Mouse (Mus musculus): ENCODE data around the gene Dolk. TPM values are rescaled to one million over a fixed set of nuclear protein-coding genes. Genes with fewer than 3 reads are reported as not detected.
A peak's percentile ranks its signal among the peaks of the same experiment; 100 is the strongest.

Gene Dolk
- 11.5 and 12.4 TPM in 2 replicates for polyA plus RNA-seq (2012; ENCODE audit: insufficient read depth, insufficient read length, missing spikeins)

DNA sequence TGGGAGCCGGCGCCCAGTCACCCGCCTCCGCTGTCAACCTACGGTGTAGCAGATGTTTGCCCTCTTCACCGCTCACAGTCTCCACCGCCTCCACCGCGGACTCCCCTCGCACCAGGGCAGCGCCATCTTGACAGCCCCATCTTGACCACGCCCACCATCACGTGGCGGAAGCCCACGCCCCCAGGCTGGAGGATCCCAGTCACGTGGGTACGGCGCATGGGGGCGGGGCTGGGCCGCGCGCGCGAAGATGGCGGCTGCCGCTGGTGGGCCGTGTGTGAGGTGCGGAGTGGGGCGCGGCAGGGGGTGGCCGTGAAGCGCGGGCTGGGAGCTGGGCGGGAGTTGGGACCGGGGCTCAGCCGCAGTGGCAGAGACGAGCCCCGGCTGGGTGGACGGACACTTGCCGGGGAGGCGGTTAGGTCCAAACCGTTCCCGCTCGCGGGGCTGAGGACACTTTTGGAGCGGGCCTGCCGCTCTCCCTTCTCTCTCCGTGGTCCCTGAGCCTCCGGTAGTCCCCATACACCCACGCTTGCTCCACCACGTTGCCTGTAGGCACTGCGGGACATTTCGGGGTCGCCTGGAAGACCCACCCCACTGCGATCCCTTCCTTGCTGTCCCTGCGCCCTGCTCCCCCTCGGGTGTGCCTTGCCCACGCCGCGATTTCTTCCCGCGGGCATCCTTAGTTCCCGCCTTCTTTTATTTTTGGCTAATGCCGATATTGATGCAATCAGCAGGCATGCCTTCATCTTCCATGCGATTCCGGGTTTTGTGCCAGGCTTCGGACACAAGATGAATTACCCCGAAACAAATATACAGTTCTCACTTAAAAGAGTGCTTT lies at the start of gene Dolk, which contains the start of gene Nup188:
Gene Dolk (minus strand): TSS at position 143 of the 835 bp plus-strand sequence.
Gene Nup188 (plus strand): TSS at position 206 of the 835 bp plus-strand sequence.
- Histone ChIP-seq H3K4me3 (ENCODE audit: insufficient read depth, low read length) (peak within 1 kb of the TSS; percentile 87), H3K27ac (ENCODE audit: insufficient read depth, low read depth, low read length) (peak within 1 kb of the TSS; percentile 50), H3K4me1 (ENCODE audit: control insufficient read depth, insufficient read depth, low read length) (peaks cover 13% of the 10 kb centered on the region)
- TF ChIP-seq CTCF (IDR thresholded peaks at IDR 0.05; ENCODE audit: low read depth, low read length) (no peak), POLR2A (IDR thresholded peaks at IDR 0.05; ENCODE audit: borderline replicate concordance, low read depth, low read length) (no peak)

DNA sequence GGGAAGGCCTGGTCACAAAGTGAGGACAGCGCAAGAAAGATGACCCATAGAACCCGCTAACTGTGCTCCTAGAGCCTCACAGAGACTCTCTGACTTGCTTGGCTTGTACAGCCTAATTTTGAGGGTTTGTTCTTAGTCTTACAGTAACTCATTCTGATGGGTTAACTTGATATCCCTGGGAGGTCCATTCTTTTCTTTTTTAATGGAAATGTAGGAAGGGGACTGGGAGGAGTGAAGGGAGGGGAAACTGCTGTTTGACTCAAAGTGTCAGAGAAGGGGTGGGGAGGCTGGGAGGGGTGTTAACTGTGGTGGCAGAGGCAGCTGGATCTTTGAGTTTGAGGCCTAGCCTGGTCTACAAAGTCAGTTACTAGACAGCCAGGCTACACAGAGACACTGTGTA lies 49.2 kb upstream of the Dolk start:
- H3K4me1 ChIP-seq (ENCODE audit: control insufficient read depth, insufficient read depth, low read length), result no peaks in the 10 kb centered on the region
- no peak overlapping the region for H3K4me3 ChIP-seq (ENCODE audit: insufficient read depth, low read length)
- TF ChIP-seq CTCF (IDR thresholded peaks at IDR 0.05; ENCODE audit: low read depth, low read length) (no peak), POLR2A (IDR thresholded peaks at IDR 0.05; ENCODE audit: borderline replicate concordance, low read depth, low read length) (no peak)
- H3K27ac ChIP-seq (ENCODE audit: insufficient read depth, low read depth, low read length), result no peak overlapping the region

DNA sequence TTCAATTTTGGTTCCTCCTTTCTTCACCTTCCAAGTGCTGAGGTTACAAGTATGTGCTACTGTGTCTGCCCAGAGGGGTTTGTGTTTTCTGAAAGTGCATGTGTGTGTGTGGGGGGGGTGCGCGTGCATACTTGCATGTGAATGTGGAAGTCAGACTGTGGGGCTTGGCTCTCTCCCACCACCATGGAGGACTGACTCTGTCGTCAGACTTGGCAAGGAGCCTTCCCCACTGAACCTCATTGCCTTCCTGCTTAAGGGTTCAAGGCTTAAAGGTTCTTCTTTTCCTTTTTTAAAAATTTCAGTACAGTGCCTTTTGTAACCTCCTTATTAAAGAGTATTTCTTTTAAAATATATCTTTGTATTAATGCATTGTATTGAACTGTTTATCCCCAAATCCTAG lies 42.7 kb upstream of the Dolk start:
- Histone ChIP-seq H3K27ac (ENCODE audit: insufficient read depth, low read depth, low read length) (no peak overlapping the region), H3K4me3 (ENCODE audit: insufficient read depth, low read length) (no peak overlapping the region), H3K4me1 (ENCODE audit: control insufficient read depth, insufficient read depth, low read length) (no peaks in the 10 kb centered on the region)
- no peak for TF ChIP-seq CTCF (IDR thresholded peaks at IDR 0.05; ENCODE audit: low read depth, low read length)
- TF ChIP-seq POLR2A (IDR thresholded peaks at IDR 0.05; ENCODE audit: borderline replicate concordance, low read depth, low read length), result no peak

DNA sequence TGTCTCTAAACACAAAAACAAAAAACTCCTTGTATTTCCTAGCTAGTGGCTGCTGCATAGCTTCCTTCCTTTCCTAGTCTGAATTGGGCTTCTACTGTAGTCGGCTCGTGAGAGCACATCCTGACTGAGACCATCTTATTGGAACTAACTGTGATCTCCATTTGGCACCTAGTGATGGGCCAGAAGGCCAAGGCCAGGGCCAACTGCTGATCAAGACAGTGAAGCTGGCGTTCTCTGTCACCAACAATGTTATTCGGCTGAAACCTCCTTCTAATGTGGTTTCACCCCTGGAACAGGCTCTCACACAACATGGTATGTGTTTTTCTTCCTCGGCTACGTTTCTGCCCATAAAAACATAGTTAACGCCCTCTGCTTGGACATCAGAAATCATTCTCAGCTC lies 41.1 kb upstream of the Dolk start:
- Histone ChIP-seq H3K27ac (ENCODE audit: insufficient read depth, low read depth, low read length) (no peak overlapping the region), H3K4me1 (ENCODE audit: control insufficient read depth, insufficient read depth, low read length) (no peaks in the 10 kb centered on the region), H3K4me3 (ENCODE audit: insufficient read depth, low read length) (no peak overlapping the region)
- no peak for TF ChIP-seq CTCF (IDR thresholded peaks at IDR 0.05; ENCODE audit: low read depth, low read length)
- no peak for TF ChIP-seq POLR2A (IDR thresholded peaks at IDR 0.05; ENCODE audit: borderline replicate concordance, low read depth, low read length)

DNA sequence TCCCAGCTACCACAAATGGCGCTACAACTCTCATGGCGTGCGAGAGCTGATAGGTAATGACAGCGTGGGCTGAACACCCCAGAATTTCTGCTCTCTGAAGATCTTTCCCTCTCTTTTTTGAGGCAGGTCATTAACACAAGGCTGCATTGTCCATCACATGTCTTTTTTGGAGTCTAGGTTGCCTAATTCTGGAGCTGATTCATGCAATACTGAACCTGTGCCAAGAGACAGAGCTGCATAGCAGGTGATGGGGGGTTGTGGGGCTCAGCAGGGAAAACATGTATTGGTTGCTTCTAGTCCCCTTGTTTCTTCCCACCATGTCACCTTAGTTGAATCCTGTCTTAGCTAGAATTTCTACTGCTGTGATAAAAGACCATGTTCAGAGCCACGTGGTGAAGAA lies 39.2 kb upstream of the Dolk start:
- Histone ChIP-seq H3K4me1 (ENCODE audit: control insufficient read depth, insufficient read depth, low read length) (no peaks in the 10 kb centered on the region), H3K4me3 (ENCODE audit: insufficient read depth, low read length) (no peak overlapping the region), H3K27ac (ENCODE audit: insufficient read depth, low read depth, low read length) (no peak overlapping the region)
- TF ChIP-seq POLR2A (IDR thresholded peaks at IDR 0.05; ENCODE audit: borderline replicate concordance, low read depth, low read length) (no peak), CTCF (IDR thresholded peaks at IDR 0.05; ENCODE audit: low read depth, low read length) (no peak)

DNA sequence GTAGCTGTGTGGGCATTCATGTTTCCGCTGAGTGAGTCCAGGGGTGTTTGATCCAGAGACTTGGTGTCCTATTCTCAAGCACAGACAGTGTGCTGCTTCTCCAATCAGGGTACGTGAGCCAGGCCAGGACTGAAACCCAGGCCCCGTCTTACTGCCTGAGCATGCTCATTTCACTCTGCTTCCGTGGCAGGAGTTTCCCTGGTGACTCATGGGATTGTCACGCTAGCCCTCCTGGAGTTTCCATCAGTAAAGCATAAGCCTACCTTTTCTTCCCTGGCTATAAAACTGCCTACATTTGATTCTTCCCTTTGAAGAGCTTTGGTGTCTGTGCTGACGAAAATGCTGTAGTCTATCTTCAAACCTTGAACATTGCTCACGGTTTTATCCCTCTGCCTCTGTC lies 37.0 kb upstream of the Dolk start:
- H3K4me1 ChIP-seq (ENCODE audit: control insufficient read depth, insufficient read depth, low read length), result no peaks in the 10 kb centered on the region
- no peak overlapping the region for H3K4me3 ChIP-seq (ENCODE audit: insufficient read depth, low read length)
- H3K27ac ChIP-seq (ENCODE audit: insufficient read depth, low read depth, low read length), result no peak overlapping the region
- no peak for TF ChIP-seq CTCF (IDR thresholded peaks at IDR 0.05; ENCODE audit: low read depth, low read length)
- TF ChIP-seq POLR2A (IDR thresholded peaks at IDR 0.05; ENCODE audit: borderline replicate concordance, low read depth, low read length), result no peak

DNA sequence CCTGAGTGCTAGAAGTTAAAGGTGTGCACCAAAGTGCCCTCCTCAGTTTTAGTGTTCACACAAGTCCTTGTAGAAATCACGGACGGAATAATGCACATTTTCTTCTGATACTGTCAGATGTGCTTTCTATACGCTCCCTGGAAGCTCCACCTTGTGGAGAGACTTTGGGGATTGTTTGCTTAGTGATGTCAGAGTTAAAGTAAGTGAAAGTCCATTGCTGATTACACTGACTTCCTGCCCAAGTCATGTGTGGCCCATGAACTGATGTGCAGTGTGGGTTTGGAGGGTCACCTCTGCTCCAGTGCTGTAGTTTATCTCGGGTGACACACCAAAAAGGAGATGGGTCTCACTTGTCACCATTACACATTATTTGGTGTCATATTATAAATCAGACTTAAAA lies 33.1 kb upstream of the Dolk start:
- no peak for TF ChIP-seq CTCF (IDR thresholded peaks at IDR 0.05; ENCODE audit: low read depth, low read length)
- no peak for TF ChIP-seq POLR2A (IDR thresholded peaks at IDR 0.05; ENCODE audit: borderline replicate concordance, low read depth, low read length)
- H3K4me1 ChIP-seq (ENCODE audit: control insufficient read depth, insufficient read depth, low read length), result no peaks in the 10 kb centered on the region
- no peak overlapping the region for H3K27ac ChIP-seq (ENCODE audit: insufficient read depth, low read depth, low read length)
- no peak overlapping the region for H3K4me3 ChIP-seq (ENCODE audit: insufficient read depth, low read length)

DNA sequence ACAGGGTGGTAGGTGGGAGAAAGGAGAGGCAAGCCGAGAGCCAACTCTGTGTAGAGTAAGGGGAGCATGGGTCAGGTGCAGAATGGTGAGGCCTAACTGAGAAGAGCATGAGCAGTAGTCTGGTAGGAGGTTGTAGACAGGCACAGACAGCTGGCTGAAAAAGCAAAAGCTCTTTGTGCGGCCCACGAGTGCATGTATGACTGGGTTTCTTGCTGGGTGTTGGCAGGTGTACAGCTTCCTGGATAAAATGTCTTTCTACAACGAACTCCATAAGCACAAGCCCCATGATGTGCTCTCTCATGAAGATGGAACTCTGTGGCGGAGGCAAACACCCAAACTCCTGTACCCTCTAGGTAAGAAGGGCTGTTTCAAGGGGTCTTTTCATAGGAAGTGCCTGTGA lies 30.8 kb upstream of the Dolk start:
- Histone ChIP-seq H3K4me3 (ENCODE audit: insufficient read depth, low read length) (no peak overlapping the region), H3K4me1 (ENCODE audit: control insufficient read depth, insufficient read depth, low read length) (no peaks in the 10 kb centered on the region)
- TF ChIP-seq POLR2A (IDR thresholded peaks at IDR 0.05; ENCODE audit: borderline replicate concordance, low read depth, low read length) (no peak), CTCF (IDR thresholded peaks at IDR 0.05; ENCODE audit: low read depth, low read length) (no peak)

DNA sequence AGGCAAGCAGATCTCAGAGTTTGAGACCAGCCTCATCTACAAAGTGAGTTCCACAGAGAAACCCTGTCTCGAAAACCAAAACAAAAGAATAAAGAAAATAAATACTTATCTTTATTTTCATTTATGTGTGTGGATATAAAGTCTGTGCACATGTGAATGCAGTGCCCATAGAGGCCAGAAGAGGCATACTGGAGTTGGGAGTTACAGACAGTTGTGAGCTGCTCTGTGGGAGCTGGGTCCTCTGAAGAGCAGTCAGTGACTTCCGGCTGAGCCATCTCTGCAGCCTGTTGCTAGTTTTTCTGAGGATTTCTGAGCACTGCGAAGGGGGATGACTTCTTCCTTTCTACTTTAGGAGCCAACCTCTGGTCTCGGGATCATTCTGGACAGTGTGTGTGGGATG lies 30.0 kb upstream of the Dolk start:
- TF ChIP-seq POLR2A (IDR thresholded peaks at IDR 0.05; ENCODE audit: borderline replicate concordance, low read depth, low read length) (no peak), CTCF (IDR thresholded peaks at IDR 0.05; ENCODE audit: low read depth, low read length) (no peak)
- H3K4me3 ChIP-seq (ENCODE audit: insufficient read depth, low read length), result no peak overlapping the region
- H3K27ac ChIP-seq (ENCODE audit: insufficient read depth, low read depth, low read length), result no peak overlapping the region
- H3K4me1 ChIP-seq (ENCODE audit: control insufficient read depth, insufficient read depth, low read length), result no peaks in the 10 kb centered on the region

More for the DNA sequence above, 30.8 kb upstream of the Dolk start:
- H3K27ac ChIP-seq (ENCODE audit: insufficient read depth, low read depth, low read length), result no peak overlapping the region

DNA sequence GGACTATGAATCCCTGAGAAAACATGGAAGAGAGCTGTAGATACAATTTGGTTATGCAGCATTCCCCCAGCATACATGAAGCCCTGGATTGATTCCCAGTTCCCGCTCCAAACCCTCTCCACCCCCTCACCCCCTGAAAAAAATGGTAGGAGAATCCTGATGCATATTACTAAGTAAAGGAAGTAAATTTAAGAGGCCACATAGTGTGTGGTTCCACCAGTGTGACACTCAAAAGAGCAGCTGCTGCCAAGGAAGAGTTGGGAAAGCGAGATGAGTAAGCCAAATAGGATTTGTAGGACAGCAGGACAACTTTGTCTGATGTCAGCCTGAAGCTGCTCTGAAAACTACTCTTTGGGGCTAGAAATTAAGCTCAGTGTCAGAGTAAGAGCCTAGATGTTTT lies 25.3 kb upstream of the Dolk start:
- Histone ChIP-seq H3K27ac (ENCODE audit: insufficient read depth, low read depth, low read length) (no peak overlapping the region), H3K4me3 (ENCODE audit: insufficient read depth, low read length) (no peak overlapping the region), H3K4me1 (ENCODE audit: control insufficient read depth, insufficient read depth, low read length) (no peaks in the 10 kb centered on the region)
- TF ChIP-seq CTCF (IDR thresholded peaks at IDR 0.05; ENCODE audit: low read depth, low read length) (no peak), POLR2A (IDR thresholded peaks at IDR 0.05; ENCODE audit: borderline replicate concordance, low read depth, low read length) (no peak)

Data from bone marrow macrophage, adult 2 months (primary cell).